Mouse (Mus musculus): ENCODE measurements at regions not wholly inside any gene's neighbourhood (a gene's known extent, or its start where the extent isn't known, plus 50 kb on each side); places are given as distances from the start of the nearest gene placed in this dataset.

DNA sequence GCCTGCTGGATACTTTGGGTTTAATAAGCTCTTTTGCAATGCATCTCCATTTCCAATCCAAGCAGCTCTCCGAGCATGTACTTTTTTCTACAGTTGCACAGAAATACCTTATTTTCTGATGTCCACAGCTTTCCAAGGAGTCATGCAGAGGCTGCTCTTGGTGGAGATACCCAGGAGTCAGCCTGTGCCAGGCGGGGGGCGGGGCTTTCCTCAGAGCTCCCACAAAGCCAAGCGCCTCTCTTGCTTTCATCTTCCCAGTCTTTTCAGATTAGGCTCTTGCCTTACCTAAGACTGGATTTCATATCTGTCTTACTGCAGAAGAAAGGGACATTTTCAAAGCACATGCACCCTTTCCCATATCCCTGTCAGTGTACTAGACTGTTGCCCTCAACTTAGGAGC lies 73.9 kb upstream of the Satb1 start:
- DNase-seq: no peak
- no peak overlapping the region for H3K4me3 ChIP-seq (ENCODE audit: insufficient read depth, low read depth, low read length)
- no peak overlapping the region for H3K27ac ChIP-seq (ENCODE audit: insufficient read depth, low read depth, low read length)
- no peaks in the 10 kb centered on the region for H3K36me3 ChIP-seq (ENCODE audit: control insufficient read depth, insufficient read depth, low read length)
- H3K4me1 ChIP-seq (ENCODE audit: control insufficient read depth, insufficient read depth, low read length): no peaks in the 10 kb centered on the region
- TF ChIP-seq POLR2A (IDR thresholded peaks at IDR 0.05; ENCODE audit: low read depth, low read length): no peak
- no peak for TF ChIP-seq CTCF (conservative IDR thresholded peaks at IDR 0.05; ENCODE audit: insufficient read depth, insufficient read length, low read depth, low read length)
- H3K27me3 ChIP-seq (replicated peaks; ENCODE audit: control insufficient read depth, insufficient read depth, low read length): no peaks in the 10 kb centered on the region
- WGBS: 75% methylated on average over 4 of the region's 4 CpGs

DNA sequence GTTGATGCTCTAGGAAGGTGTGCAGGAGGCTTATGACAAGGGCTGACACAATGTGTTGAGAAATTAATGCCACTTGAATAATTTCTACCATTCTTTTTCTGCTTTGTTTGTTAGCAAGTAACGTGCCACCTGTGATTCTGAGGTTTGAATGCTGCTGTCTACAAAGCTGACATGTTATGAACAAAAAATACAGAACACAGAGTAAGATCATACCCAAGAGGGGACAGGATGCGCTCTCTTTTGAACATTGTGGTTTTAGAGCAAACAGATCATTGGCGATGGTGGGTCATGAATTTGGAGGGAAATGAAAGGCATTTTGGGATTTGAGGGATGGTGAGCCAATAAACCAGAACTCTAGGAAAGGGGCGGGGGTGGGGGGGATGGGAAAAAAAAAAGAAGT lies 73.3 kb upstream of the Satb1 start:
- no peaks in the 10 kb centered on the region for H3K27me3 ChIP-seq (replicated peaks; ENCODE audit: control insufficient read depth, insufficient read depth, low read length)
- H3K4me3 ChIP-seq (ENCODE audit: insufficient read depth, low read depth, low read length): no peak overlapping the region
- DNase-seq: no peak
- no peaks in the 10 kb centered on the region for H3K36me3 ChIP-seq (ENCODE audit: control insufficient read depth, insufficient read depth, low read length)
- no peak for TF ChIP-seq POLR2A (IDR thresholded peaks at IDR 0.05; ENCODE audit: low read depth, low read length)
- TF ChIP-seq CTCF (conservative IDR thresholded peaks at IDR 0.05; ENCODE audit: insufficient read depth, insufficient read length, low read depth, low read length): no peak
- WGBS: 77% methylated on average over 4 of the region's 4 CpGs
- H3K4me1 ChIP-seq (ENCODE audit: control insufficient read depth, insufficient read depth, low read length): no peaks in the 10 kb centered on the region
- no peak overlapping the region for H3K27ac ChIP-seq (ENCODE audit: insufficient read depth, low read depth, low read length)

DNA sequence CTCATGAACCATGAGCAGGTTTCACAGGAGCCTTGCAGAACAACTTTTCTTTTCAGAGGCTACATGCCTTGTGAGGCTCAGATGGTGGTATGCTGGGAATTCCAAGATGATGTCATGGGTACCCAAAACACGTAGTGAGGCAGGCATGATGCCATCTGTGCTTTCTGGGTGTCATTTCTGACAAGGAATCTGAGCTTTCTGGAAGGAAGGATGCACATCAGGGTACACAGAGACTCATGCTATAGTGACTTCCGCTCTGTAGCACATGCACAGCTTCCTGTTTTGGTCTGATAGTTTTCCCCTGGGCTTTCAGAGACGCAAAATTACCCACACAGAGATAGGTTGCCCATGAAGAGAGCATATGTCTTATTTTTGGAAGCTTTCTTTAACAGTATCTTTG lies 70.8 kb upstream of the Satb1 start:
- no peaks in the 10 kb centered on the region for H3K36me3 ChIP-seq (ENCODE audit: control insufficient read depth, insufficient read depth, low read length)
- H3K4me1 ChIP-seq (ENCODE audit: control insufficient read depth, insufficient read depth, low read length): no peaks in the 10 kb centered on the region
- H3K4me3 ChIP-seq (ENCODE audit: insufficient read depth, low read depth, low read length): no peak overlapping the region
- H3K27me3 ChIP-seq (replicated peaks; ENCODE audit: control insufficient read depth, insufficient read depth, low read length): no peaks in the 10 kb centered on the region
- TF ChIP-seq CTCF (conservative IDR thresholded peaks at IDR 0.05; ENCODE audit: insufficient read depth, insufficient read length, low read depth, low read length): no peak
- no peak for TF ChIP-seq POLR2A (IDR thresholded peaks at IDR 0.05; ENCODE audit: low read depth, low read length)
- no peak for DNase-seq
- H3K27ac ChIP-seq (ENCODE audit: insufficient read depth, low read depth, low read length): no peak overlapping the region
- 50% methylated on average over 3 of the region's 3 CpGs for WGBS

DNA sequence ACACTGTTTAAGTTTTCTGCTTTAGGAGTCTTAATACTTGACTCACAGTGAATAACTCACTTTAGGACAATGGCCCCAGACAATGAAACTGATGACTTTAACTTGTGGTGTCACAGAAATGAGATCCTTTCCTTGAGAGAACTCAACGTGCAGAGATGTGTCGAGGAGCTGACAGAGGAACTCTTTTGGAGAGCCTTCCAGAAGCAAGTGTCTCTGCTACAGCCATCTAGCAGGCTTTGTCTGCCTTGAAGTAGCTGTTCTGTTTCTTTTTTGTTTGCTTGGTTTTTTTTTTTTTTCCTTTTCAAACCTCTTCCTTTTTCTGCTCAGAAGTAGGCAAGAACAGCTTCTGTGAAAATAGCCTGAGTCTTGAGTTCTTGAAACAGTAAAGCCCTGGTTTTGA lies 66.3 kb upstream of the Satb1 start:
- TF ChIP-seq CTCF (conservative IDR thresholded peaks at IDR 0.05; ENCODE audit: insufficient read depth, insufficient read length, low read depth, low read length): no peak
- TF ChIP-seq POLR2A (IDR thresholded peaks at IDR 0.05; ENCODE audit: low read depth, low read length): no peak
- no peak overlapping the region for H3K27ac ChIP-seq (ENCODE audit: insufficient read depth, low read depth, low read length)
- no peaks in the 10 kb centered on the region for H3K4me1 ChIP-seq (ENCODE audit: control insufficient read depth, insufficient read depth, low read length)
- H3K36me3 ChIP-seq (ENCODE audit: control insufficient read depth, insufficient read depth, low read length): no peaks in the 10 kb centered on the region
- WGBS: 76% methylated on average over 2 of the region's 2 CpGs
- no peak for DNase-seq
- H3K27me3 ChIP-seq (replicated peaks; ENCODE audit: control insufficient read depth, insufficient read depth, low read length): no peaks in the 10 kb centered on the region
- no peak overlapping the region for H3K4me3 ChIP-seq (ENCODE audit: insufficient read depth, low read depth, low read length)

DNA sequence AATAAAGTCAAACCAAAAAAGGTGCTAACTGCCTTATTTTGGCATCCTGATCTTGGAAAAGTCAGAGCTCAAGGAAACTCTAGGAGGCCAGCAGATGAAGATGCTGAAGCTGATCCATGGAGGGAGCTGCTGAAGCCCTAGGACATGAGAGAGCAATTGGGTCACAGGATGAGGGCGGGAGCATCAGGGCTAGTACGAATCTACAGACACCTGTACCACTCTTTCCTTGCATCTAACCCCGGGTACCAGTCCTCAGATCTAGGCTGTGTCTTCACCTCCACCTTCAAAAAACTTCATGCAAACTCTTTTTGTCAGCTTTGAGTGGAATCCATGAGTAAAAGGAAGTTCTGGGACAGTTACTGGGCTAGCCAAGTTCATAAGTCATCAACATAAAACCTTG lies 63.1 kb upstream of the Satb1 start:
- 88% methylated on average over 3 of the region's 3 CpGs for WGBS

DNA sequence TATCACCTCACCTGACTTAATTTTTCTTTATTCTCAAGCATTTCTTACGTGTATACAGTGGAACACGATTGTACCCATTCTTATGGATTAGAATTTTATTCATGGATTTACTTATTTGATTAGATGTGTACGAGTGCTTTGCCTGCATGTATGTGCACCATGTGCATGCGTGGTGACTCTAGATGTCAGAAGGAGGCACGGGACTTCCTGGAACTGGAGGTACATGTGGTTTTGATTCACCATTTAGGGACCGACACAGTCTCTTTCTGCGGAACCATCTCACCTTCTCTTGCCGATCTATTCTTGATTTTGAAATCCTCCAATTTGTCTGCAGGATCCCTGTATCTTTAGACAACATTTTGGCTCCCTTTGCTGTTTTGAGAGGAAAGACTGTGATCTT lies 61.2 kb upstream of the Satb1 start:
- H3K36me3 ChIP-seq (ENCODE audit: control insufficient read depth, insufficient read depth, low read length): no peaks in the 10 kb centered on the region
- no peak overlapping the region for H3K27ac ChIP-seq (ENCODE audit: insufficient read depth, low read depth, low read length)
- WGBS: 92% methylated on average over 8 of the region's 8 CpGs
- no peak for TF ChIP-seq CTCF (conservative IDR thresholded peaks at IDR 0.05; ENCODE audit: insufficient read depth, insufficient read length, low read depth, low read length)
- TF ChIP-seq POLR2A (IDR thresholded peaks at IDR 0.05; ENCODE audit: low read depth, low read length): no peak
- H3K4me3 ChIP-seq (ENCODE audit: insufficient read depth, low read depth, low read length): no peak overlapping the region
- H3K27me3 ChIP-seq (replicated peaks; ENCODE audit: control insufficient read depth, insufficient read depth, low read length): no peaks in the 10 kb centered on the region
- no peak for DNase-seq
- no peaks in the 10 kb centered on the region for H3K4me1 ChIP-seq (ENCODE audit: control insufficient read depth, insufficient read depth, low read length)

More for the DNA sequence above, 63.1 kb upstream of the Satb1 start:
- no peaks in the 10 kb centered on the region for H3K36me3 ChIP-seq (ENCODE audit: control insufficient read depth, insufficient read depth, low read length)
- H3K4me3 ChIP-seq (ENCODE audit: insufficient read depth, low read depth, low read length): no peak overlapping the region
- TF ChIP-seq CTCF (conservative IDR thresholded peaks at IDR 0.05; ENCODE audit: insufficient read depth, insufficient read length, low read depth, low read length) (no peak), POLR2A (IDR thresholded peaks at IDR 0.05; ENCODE audit: low read depth, low read length) (no peak)
- H3K27me3 ChIP-seq (replicated peaks; ENCODE audit: control insufficient read depth, insufficient read depth, low read length): no peaks in the 10 kb centered on the region
- no peak for DNase-seq
- H3K27ac ChIP-seq (ENCODE audit: insufficient read depth, low read depth, low read length): no peak overlapping the region
- no peaks in the 10 kb centered on the region for H3K4me1 ChIP-seq (ENCODE audit: control insufficient read depth, insufficient read depth, low read length)

DNA sequence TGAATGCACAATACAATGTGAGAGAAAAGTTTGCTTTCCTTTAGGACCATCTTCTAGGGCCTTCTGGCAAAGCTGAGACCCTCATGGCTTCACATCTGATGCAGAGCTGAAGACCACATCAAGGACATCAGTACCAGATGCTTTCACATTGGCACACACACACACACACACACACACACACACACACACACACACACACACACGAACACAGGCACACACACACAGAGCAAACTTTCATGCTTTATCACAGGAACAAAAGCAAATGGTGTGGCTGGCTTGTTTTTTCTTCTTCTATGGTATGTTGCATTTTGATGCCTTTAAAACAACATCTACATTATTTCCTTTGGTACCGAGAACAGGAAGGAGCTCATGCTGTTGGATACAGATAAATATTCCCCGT lies 59.8 kb upstream of the Satb1 start:
- no peak overlapping the region for H3K27ac ChIP-seq (ENCODE audit: insufficient read depth, low read depth, low read length)
- H3K4me1 ChIP-seq (ENCODE audit: control insufficient read depth, insufficient read depth, low read length): no peaks in the 10 kb centered on the region
- DNase-seq: no peak
- no peaks in the 10 kb centered on the region for H3K36me3 ChIP-seq (ENCODE audit: control insufficient read depth, insufficient read depth, low read length)
- H3K4me3 ChIP-seq (ENCODE audit: insufficient read depth, low read depth, low read length): no peak overlapping the region
- no peaks in the 10 kb centered on the region for H3K27me3 ChIP-seq (replicated peaks; ENCODE audit: control insufficient read depth, insufficient read depth, low read length)
- 75% methylated on average over 3 of the region's 3 CpGs for WGBS
- TF ChIP-seq CTCF (conservative IDR thresholded peaks at IDR 0.05; ENCODE audit: insufficient read depth, insufficient read length, low read depth, low read length) (no peak), POLR2A (IDR thresholded peaks at IDR 0.05; ENCODE audit: low read depth, low read length) (no peak)

DNA sequence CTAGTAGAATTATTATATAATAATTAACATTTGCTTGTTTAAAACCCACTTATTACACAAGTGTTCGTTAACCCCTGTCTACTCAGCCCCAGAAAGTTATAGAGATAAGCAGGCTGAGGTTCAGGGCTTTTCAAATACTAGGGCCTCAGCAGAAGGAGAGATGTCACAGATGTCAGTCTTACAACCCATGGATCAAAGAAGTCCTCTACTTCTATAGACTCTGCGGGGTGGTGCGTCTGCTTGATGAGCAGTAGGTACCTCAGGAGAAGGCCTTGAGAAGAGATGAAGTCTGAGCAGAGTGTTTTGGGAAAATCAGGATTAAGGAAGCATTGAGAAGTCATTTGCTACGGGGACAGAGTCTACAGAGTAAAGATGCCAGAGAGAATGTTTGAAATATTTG lies 59.1 kb upstream of the Satb1 start:
- no peak overlapping the region for H3K4me3 ChIP-seq (ENCODE audit: insufficient read depth, low read depth, low read length)
- H3K36me3 ChIP-seq (ENCODE audit: control insufficient read depth, insufficient read depth, low read length): no peaks in the 10 kb centered on the region
- no peaks in the 10 kb centered on the region for H3K27me3 ChIP-seq (replicated peaks; ENCODE audit: control insufficient read depth, insufficient read depth, low read length)
- no peak for DNase-seq
- H3K27ac ChIP-seq (ENCODE audit: insufficient read depth, low read depth, low read length): no peak overlapping the region
- TF ChIP-seq CTCF (conservative IDR thresholded peaks at IDR 0.05; ENCODE audit: insufficient read depth, insufficient read length, low read depth, low read length): no peak
- no peak for TF ChIP-seq POLR2A (IDR thresholded peaks at IDR 0.05; ENCODE audit: low read depth, low read length)
- H3K4me1 ChIP-seq (ENCODE audit: control insufficient read depth, insufficient read depth, low read length): no peaks in the 10 kb centered on the region
- 73% methylated on average over 4 of the region's 4 CpGs for WGBS
